In the genomic region with DNA sequence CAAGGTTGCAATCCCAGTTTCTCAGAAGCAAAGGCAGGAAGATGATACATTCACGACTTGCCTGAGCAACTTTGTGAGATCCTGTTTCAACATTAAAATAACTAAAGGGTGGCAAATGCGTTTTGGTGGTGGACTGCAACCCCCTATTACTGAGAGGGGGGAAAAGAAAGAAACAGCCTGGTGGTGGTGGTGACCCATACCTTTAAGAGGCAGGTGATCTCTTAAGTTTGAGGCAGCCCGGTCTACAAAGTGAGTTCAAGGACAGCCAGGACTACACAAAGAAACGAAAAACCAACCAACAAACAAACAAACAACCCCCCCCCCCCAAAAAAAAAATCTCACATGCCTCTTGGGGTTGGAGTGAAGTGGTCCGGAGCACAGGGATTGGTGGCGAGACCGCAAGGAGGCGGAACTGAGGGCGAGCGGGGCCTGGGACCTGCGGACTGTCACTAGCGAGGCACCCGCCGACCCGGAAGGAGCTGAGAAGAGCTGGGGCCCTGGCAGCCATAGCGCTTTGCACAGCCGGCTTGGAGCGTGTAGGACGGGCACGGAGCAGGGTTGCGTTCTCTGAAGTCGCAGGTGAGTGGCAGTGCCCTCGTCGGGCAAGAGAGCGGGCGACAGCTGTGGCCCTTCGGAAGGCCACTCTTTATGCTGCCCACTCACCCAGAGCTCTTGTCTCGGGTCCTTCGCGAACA, we compare ENCODE assay signal across 8 mouse cellular contexts. TPM values are rescaled to one million over a fixed set of nuclear protein-coding genes. Genes with fewer than 3 reads are reported as not detected.
DNase-seq lines count a peak whose midpoint lies in the region; ATAC-seq and TF ChIP-seq lines count a peak whose summit lies in the region.

A gene (minus strand): TSS at position 422 of the 695 bp plus-strand sequence.
A gene (plus strand): TSS at position 475 of the 695 bp plus-strand sequence.

- peak; percentile 12; the same call in 1 of the 2 replicates for TF ChIP-seq EP300 in liver, postnatal 0 days (IDR thresholded peaks at IDR 0.05; ENCODE audit: low read depth)

- 0 out of 4 replicates have a peak, but pooled peaks cover 0 to 1% of the 10 kb centered on the region in 2 experiments for H3K4me1 ChIP-seq in ES-E14 (ENCODE audit: control insufficient read depth in 2 of 2, insufficient read depth in 2 of 2, low read length in 2 of 2, poor library complexity in 1 of 2)
- peaks cover 10% of the 10 kb centered on the region for H3K4me1 ChIP-seq in forebrain, embryonic 14.5 days (ENCODE audit: control insufficient read depth, insufficient read depth, low read length)
- peaks cover 15% of the 10 kb centered on the region for H3K4me1 ChIP-seq in liver, postnatal 0 days (ENCODE audit: insufficient read depth)
- peaks cover 28% of the 10 kb centered on the region for H3K4me1 ChIP-seq in neural tube, embryonic 13.5 days (replicated peaks)

- DNase-seq in ES-E14 (ENCODE audit: low read depth, low spot score), result peak; percentile 51
- peak; percentile 74 for DNase-seq in cerebellum, adult 11 months
- peak; percentile 79 for DNase-seq in forebrain, embryonic 14.5 days (ENCODE audit: low spot score)
- DNase-seq in heart, postnatal 10 days, result peak; percentile 88 to 90
- no peak for DNase-seq in large intestine, adult 2 months (ENCODE audit: low read depth, low spot score)
- DNase-seq in liver, postnatal 0 days, result peak; percentile 87
- peak; percentile 79 for DNase-seq in telencephalon, adult 2 months (ENCODE audit: low read depth, low spot score)

- peak; percentile 94 for ATAC-seq in forebrain, embryonic 14.5 days
- peak; percentile 75 for ATAC-seq in liver, postnatal 0 days
- ATAC-seq in neural tube, embryonic 13.5 days (ENCODE audit: low read depth), result peak; percentile 97

- peak within 1 kb of the TSS; percentile 93 to 99 for H3K4me3 ChIP-seq in ES-E14 (ENCODE audit: insufficient read depth in 1 of 2, low read depth in 1 of 2, low read length in 2 of 2, poor library complexity in 1 of 2, severe bottlenecking in 1 of 2)
- peak within 1 kb of the TSS; percentile 64 for H3K4me3 ChIP-seq in forebrain, embryonic 14.5 days (ENCODE audit: low read depth, low read length)
- peak within 1 kb of the TSS; percentile 99 for H3K4me3 ChIP-seq in liver, postnatal 0 days (ENCODE audit: low read depth, low read length)
- peak within 1 kb of the TSS; percentile 89 for H3K4me3 ChIP-seq in neural tube, embryonic 13.5 days

- in situ Hi-C loops in ES-E14 (cut with MboI; ENCODE audit: low sequenced_read_pairs in 2 of 2, unreplicated experiment in 2 of 2), result no loop called here

- H3K36me3 ChIP-seq in ES-E14 (ENCODE audit: control insufficient read depth, insufficient read depth, low read length, poor library complexity, severe bottlenecking), result no peaks in the 10 kb centered on the region
- no peaks in the 10 kb centered on the region for H3K36me3 ChIP-seq in forebrain, embryonic 14.5 days (ENCODE audit: control insufficient read depth, insufficient read depth, low read length)
- H3K36me3 ChIP-seq in liver, postnatal 0 days (replicated peaks; ENCODE audit: insufficient read depth, low read length), result no peaks in the 10 kb centered on the region
- no peaks in the 10 kb centered on the region for H3K36me3 ChIP-seq in neural tube, embryonic 13.5 days

- peak within 1 kb of the TSS; percentile 93 for H3K4me2 ChIP-seq in forebrain, embryonic 14.5 days (ENCODE audit: low read length)
- H3K4me2 ChIP-seq in liver, postnatal 0 days (ENCODE audit: low read depth, low read length), result peak within 1 kb of the TSS; percentile 83
- peak within 1 kb of the TSS; percentile 85 for H3K4me2 ChIP-seq in neural tube, embryonic 13.5 days

- no peak within 1 kb of the TSS for H3K27ac ChIP-seq in ES-E14 (ENCODE audit: insufficient read depth, low read depth, low read length, poor library complexity, severe bottlenecking)
- no peak within 1 kb of the TSS for H3K27ac ChIP-seq in forebrain, embryonic 14.5 days (ENCODE audit: low read depth, low read length)
- H3K27ac ChIP-seq in liver, postnatal 0 days (ENCODE audit: low read depth), result peak within 1 kb of the TSS; percentile 86
- 0 out of 2 replicates have a peak within 1 kb of the TSS, but pooled peaks have one; percentile 34 for H3K27ac ChIP-seq in neural tube, embryonic 13.5 days (replicated peaks)

- H3K9ac ChIP-seq in ES-E14 (ENCODE audit: insufficient read depth, low read depth, low read length, poor library complexity, severe bottlenecking), result peak within 1 kb of the TSS; percentile 92
- H3K9ac ChIP-seq in forebrain, embryonic 14.5 days (ENCODE audit: low read length), result peak within 1 kb of the TSS; percentile 83
- peak within 1 kb of the TSS; percentile 97 for H3K9ac ChIP-seq in liver, postnatal 0 days (replicated peaks)
- H3K9ac ChIP-seq in neural tube, embryonic 13.5 days, result peak within 1 kb of the TSS; percentile 89

- H3K9me3 ChIP-seq in ES-E14 (ENCODE audit: control insufficient read depth, insufficient read depth, low read depth, low read length), result no peaks in the 10 kb centered on the region
- no peaks in the 10 kb centered on the region for H3K9me3 ChIP-seq in forebrain, embryonic 14.5 days (replicated peaks; ENCODE audit: control insufficient read depth, low read length)
- no peaks in the 10 kb centered on the region for H3K9me3 ChIP-seq in liver, postnatal 0 days (ENCODE audit: low read length)
- H3K9me3 ChIP-seq in neural tube, embryonic 13.5 days, result no peaks in the 10 kb centered on the region

- intact Hi-C loops in heart, postnatal 10 days (cut with DNase I), result no loop called here

- H3K27me3 ChIP-seq in forebrain, embryonic 14.5 days (replicated peaks; ENCODE audit: control insufficient read depth, insufficient read depth, low read length), result no peaks in the 10 kb centered on the region
- H3K27me3 ChIP-seq in liver, postnatal 0 days (ENCODE audit: insufficient read depth, low read length), result no peaks in the 10 kb centered on the region
- peaks cover 9% of the 10 kb centered on the region; the same call in 1 of the 2 replicates for H3K27me3 ChIP-seq in neural tube, embryonic 13.5 days

- TF ChIP-seq CTCF in liver, postnatal 0 days (IDR thresholded peaks at IDR 0.05; ENCODE audit: low read depth), result peak; percentile 47

- WGBS in forebrain, embryonic 14.5 days, result under 1% methylated on average over 30 of the region's 30 CpGs
- under 1% methylated on average over 30 of the region's 30 CpGs for WGBS in large intestine, adult 2 months
- 2% methylated on average over 30 of the region's 30 CpGs for whole genome bisulfite sequencing in liver, postnatal 0 days (ENCODE audit: insufficient replicate concordance)
- WGBS in neural tube, embryonic 13.5 days, result 2% methylated on average over 30 of the region's 30 CpGs

TF ChIP-seq in ES-E14, 5 proteins besides CTCF, POLR2A, EP300 and RAD21:
- TF ChIP-seq ZNF384 (IDR thresholded peaks at IDR 0.05; ENCODE audit: low read depth, low read length) (0 out of 2 replicates have a peak, but pooled peaks have one; percentile 48), CHD2 (IDR thresholded peaks at IDR 0.05; ENCODE audit: low read depth, low read length) (no peak), HCFC1 (IDR thresholded peaks at IDR 0.05; ENCODE audit: borderline replicate concordance, insufficient read depth, low read length) (peak; percentile 86)
TF ChIP-seq in ES-E14: peak in this region for 2.

RNA-seq across cellular contexts. Expression of the first gene that starts in this region (rescaled TPM):
- 9.3 and 10.9 TPM in 2 replicates for total RNA-seq in ES-E14 (2012; rRNA removed)
- polyA plus RNA-seq in forebrain, embryonic 14.5 days (2014; fragmentation: Nextera tagmentation; extraction: Ambion mirVana), result 7.5 and 11.6 TPM in 2 replicates
- 10 to 100 TPM; 22.4 to 22.8 TPM for total RNA-seq in heart, postnatal 10 days (2021)
- 13.2 and 43.8 TPM in 2 replicates for polyA plus RNA-seq in large intestine, adult 2 months (2012; rRNA removed)
- 14.1 and 15.0 TPM in 2 replicates for polyA plus RNA-seq in liver, postnatal 0 days (2015; fragmentation: Nextera tagmentation; extraction: Ambion mirVana)
- 14.7 and 17.3 TPM in 2 replicates for polyA plus RNA-seq in neural tube, embryonic 13.5 days (2015; fragmentation: Nextera tagmentation; extraction: Ambion mirVana)

RNA-seq across cellular contexts. Expression of the second gene that starts in this region (rescaled TPM):
- 86.0 and 86.1 TPM in 2 replicates for total RNA-seq in ES-E14 (2012; rRNA removed)
- 179 and 184 TPM in 2 replicates for polyA plus RNA-seq in forebrain, embryonic 14.5 days (2014; fragmentation: Nextera tagmentation; extraction: Ambion mirVana)
- 10 to 100 TPM; 94.0 to 96.2 TPM for total RNA-seq in heart, postnatal 10 days (2021)
- polyA plus RNA-seq in large intestine, adult 2 months (2012; rRNA removed), result 40.5 and 63.0 TPM in 2 replicates
- 204 TPM in 2 replicates for polyA plus RNA-seq in liver, postnatal 0 days (2015; fragmentation: Nextera tagmentation; extraction: Ambion mirVana)
- polyA plus RNA-seq in neural tube, embryonic 13.5 days (2015; fragmentation: Nextera tagmentation; extraction: Ambion mirVana), result 200 and 212 TPM in 2 replicates

Comparison
In these comparisons a context has a peak if more than half of its experiments do, and no peak if none do; other contexts are left out.
1. H3K27ac ChIP-seq: peak in liver, postnatal 0 days (single experiment) and neural tube, embryonic 13.5 days (single experiment); none in ES-E14 (single experiment) and forebrain, embryonic 14.5 days (single experiment).
2. Peak in every context shown above with its lines, with median percentiles within 50 percentile points of each other: H3K4me3 ChIP-seq, H3K9ac ChIP-seq, ATAC-seq and H3K4me2 ChIP-seq.